Mouse (Mus musculus): Measurements from ENCODE around the gene Akap5.

Akap5 gene

DNA sequence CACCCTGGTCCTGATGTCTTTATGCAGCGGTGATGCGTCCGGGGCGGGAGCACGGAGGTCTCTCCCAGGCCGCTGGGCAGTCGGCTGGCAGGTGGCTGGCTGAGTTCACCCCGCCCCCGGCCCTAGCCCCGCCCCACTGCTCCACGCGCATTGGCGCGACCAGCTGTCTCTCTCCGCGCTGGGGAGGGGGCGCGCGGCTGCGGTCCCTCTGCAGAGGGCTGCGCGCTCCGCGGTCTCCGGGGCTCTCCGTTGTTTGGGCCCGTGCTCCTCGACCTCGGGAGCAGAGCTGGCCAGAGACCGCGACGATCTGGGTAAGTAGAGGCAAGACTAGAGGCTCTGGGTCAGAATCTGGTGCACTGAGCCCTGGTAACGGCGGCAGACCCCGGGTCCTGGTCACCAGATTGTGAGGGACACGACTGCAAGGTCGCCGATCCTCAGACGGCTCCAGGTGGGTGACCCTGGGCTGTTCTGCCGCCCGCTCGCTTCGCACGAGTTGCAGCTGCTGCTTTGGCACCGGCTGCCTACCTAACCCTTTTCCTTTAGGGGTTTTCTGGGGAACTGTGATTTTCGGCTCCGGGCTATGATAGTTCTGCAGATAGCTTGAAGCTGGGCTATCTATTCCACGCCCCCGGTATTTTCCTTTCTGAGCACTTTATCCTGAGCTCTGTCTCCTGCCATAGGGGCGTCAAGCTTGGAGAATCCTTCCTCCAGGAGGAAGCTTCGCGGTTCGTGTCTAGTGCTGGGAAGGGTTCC lies at the start of gene Akap5:
TSS of gene Akap5 (plus strand) at position 213 of the 753 bp plus-strand sequence.
- in situ Hi-C loops (cut with MboI; ENCODE audit: unreplicated experiment in 2 of 2), result no loop called here

DNA sequence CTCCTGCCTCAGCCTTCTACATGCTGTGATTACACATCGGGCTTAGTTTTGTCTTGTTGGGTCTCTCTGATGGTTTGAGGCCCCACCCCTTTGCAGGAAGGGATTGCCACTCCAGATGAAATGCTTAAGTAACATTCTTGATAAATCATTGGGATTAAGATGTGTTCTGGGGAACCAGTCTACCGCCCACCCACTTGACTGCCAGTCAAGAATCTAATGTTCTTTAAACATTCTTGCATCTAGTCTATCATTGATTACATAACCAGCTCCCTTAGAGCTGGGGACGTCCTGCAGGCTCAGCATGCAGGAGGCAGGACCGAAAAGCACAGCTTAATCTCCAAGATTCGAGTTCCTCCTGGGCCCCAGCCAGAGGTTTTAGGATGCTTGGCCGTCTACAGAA lies 46.5 kb upstream of the Akap5 start:
- in situ Hi-C loops (cut with MboI; ENCODE audit: unreplicated experiment in 2 of 2), result loop anchor here in 1 of 2 experiments (25.0 kb wide), 1 partner anchor 484 kb away; the partner anchor contains the start of genes Churc1 and Fntb

DNA sequence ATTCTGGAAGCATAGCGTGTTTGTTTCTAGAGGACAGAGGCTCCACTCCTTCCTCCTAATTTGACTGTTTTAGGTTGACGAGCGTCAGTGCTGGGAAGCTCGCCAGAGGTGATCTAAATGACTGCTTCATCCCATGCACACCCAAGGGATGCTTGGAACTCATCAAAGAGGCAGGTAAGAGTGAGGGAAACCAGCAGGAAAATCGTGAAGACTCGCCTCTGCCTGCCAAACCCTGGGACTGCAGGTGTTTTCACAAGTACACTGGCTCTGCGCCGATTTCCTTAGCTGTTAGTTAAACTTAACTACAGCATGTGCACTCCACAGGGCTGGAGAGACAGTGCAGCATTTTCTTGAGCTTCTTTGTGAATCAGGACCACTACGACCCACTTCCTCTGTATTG lies 44.1 kb upstream of the Akap5 start:
- in situ Hi-C loops (cut with MboI; ENCODE audit: unreplicated experiment in 2 of 2), result loop anchor here in 1 of 2 experiments (25.0 kb wide), 1 partner anchor 482 kb away; the partner anchor contains the start of genes Churc1 and Fntb

DNA sequence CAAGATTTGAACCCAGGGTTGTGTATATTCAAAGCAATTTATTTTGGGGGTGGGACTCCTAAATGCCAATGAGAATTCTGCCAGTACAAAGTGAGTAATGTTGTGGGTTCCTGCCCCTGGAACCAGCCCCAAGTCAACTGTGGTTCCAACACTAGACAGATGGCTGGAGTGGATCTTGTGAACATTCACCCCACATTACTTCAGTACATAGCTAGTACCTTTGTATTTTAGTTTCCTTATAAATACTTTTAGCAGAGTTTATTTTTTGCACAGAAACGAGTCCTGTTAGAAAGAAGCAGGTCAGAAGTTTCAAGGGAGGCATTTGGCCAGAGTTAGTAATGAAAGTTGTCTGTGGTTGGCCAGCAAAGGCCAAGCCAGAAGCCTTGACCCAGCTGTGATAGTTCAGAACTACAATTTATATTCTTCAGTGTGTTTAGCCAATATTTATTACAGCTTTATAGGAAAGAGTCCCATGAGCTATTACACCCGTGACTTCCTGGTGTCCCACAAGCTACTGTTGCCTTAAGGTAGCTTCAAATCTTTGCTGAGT lies 43.5 kb upstream of the Akap5 start:
- in situ Hi-C loops (cut with MboI; ENCODE audit: unreplicated experiment in 2 of 2), result loop anchor here in 1 of 2 experiments (25.0 kb wide), 1 partner anchor 481 kb away; the partner anchor contains the start of genes Churc1 and Fntb

DNA sequence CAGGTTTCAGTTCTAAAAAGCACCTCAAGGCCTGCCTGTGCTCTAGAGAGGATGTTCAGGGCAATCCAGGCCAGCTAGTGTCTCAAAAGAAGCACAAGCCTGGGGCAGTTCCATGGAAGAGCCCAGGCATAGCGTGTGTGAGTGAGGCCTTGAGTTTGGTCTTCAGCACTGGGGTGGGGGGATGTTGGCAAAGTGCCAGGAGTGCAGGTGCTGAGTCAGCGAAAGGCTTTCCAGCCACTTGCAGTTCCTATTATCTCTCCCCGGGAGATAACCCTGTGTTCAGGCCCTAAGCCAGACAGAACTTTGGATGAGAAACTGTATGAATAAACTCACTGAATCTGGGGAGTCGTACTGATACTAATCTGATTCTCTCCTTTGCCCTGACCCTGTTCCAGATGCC lies 42.6 kb upstream of the Akap5 start:
- in situ Hi-C loops (cut with MboI; ENCODE audit: unreplicated experiment in 2 of 2), result loop anchor here in 1 of 2 experiments (25.0 kb wide), 1 partner anchor 480 kb away; the partner anchor contains the start of genes Churc1 and Fntb

DNA sequence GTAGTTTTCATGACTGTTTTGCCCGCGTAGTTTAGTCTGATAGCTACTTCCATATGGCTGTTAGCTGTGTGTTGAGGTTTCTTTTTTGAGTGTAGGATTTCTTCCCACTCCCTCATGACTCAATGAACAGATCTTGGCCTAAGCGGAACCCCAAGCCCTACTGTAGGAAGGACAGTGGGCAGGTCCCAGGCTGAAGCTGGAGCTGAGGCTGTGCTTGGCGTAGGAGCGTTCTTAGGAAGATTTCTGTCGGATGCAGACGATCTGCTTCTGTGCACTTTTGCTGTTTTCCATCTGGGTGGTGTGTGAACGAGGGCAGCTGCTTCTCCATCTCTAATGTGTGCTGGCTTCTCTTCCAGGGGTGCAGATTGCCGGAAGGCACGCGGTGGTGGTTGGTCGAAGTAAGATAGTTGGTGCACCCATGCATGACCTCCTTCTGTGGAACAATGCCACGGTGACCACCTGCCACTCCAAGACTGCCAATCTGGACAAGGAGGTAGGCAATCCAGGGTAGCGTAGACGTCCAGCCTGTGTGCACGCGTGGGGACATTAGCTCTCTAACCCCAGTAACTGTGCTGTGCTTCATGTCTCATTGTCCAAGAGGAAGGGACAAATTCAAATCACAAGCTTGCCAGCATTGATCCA lies 42.0 kb upstream of the Akap5 start:
- in situ Hi-C loops (cut with MboI; ENCODE audit: unreplicated experiment in 2 of 2), result loop anchor here in 1 of 2 experiments (25.0 kb wide), 1 partner anchor 480 kb away; the partner anchor contains the start of genes Churc1 and Fntb

DNA sequence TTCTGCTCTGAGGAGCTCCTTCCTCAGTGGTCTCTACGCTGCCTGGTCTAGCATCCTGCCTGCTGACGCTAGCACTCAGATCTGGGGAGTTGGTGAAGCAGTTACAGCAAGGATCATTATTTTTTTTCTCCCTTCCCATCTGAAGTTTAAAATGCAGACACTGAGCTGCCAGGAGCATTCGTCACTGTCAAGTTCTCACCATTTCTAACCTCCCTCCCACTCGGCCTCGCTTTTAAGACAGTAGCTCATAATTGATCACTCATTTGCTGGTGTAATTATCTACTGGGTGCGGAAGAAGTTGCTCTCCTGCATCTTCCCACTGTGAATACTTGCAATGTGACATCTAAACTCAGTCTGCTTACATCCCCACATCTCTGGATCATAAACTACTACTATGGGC lies 39.3 kb upstream of the Akap5 start:
- in situ Hi-C loops (cut with MboI; ENCODE audit: unreplicated experiment in 2 of 2), result loop anchor here in 1 of 2 experiments (25.0 kb wide), 1 partner anchor 477 kb away; the partner anchor contains the start of genes Churc1 and Fntb

DNA sequence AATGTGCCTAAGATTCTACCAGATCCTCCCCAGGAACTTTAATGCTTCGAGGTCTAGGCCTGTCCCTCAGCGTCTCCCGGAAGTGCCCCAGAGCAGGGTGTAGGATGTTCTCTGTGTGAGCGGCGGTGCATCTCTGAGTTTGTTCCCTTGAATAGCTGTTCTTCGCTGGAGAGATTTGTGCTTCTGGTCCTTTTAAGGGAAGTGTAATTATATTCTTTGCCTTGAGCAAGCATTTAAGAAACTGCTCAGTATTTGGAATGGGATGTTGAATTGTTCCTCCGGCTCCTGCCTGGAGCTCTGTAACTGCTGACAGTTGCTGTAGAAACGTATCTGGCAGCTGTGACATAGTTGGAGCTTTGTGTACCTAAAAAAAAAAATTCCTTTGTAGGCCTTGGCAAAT lies 36.7 kb upstream of the Akap5 start:
- in situ Hi-C loops (cut with MboI; ENCODE audit: unreplicated experiment in 2 of 2), result loop anchor here in 1 of 2 experiments (25.0 kb wide), 1 partner anchor 474 kb away; the partner anchor contains the start of genes Churc1 and Fntb

DNA sequence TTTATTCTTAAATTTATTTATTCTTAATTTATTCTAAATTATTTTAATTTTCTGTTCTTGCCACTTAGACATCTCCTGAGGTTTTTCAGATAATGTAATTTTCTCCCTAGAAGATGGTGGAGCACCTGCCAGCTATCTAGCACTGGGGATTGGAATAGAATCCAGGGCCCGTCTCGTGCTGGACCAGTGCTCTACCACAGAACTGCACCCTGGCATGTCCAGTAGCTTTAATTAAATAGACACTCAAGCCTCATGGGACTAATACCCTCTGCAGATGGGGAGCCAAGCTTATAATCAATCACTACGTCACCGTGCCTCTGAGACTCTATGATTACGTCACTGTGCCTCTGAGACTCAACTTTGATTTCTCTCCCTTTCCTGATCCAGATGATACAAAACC lies 36.2 kb upstream of the Akap5 start:
- in situ Hi-C loops (cut with MboI; ENCODE audit: unreplicated experiment in 2 of 2), result loop anchor here in 1 of 2 experiments (25.0 kb wide), 1 partner anchor 474 kb away; the partner anchor contains the start of genes Churc1 and Fntb

DNA sequence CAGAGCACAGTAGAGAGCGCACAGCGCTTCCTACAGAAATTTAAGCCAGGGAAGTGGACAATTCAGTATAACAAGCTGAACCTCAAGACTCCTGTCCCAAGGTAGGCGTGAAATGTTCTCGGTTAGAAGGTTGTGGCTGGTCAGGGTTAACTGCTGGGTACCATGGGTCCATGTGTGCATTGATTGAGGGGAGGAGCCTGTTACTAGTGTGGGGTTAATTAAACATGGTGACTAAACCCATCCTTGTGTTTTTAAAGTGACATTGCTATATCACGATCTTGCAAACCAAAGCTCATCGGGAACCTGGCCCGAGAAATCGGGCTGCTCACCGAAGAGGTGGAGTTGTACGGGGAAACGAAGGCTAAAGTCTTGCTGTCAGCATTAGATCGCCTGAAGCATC lies 35.3 kb upstream of the Akap5 start:
- in situ Hi-C loops (cut with MboI; ENCODE audit: unreplicated experiment in 2 of 2), result loop anchor here in 1 of 2 experiments (25.0 kb wide), 1 partner anchor 473 kb away; the partner anchor contains the start of genes Churc1 and Fntb

DNA sequence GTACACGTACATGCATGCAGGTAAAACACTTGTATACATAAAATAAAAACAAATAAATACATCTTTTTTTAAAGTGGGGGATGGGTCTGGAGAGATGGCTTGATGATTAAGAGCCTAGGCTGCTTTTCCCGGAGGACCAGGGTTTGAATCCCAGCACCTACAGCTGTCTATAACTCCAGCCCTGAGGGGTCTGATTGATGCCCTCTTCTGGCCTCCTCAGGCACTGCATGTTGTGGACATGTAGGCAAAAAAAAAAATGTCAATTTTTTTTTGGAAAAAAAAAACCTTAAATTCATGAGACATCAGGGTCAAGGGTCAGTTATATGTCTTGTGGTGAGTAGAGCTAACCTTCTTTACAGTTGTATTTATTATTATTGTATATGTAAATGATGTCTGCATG lies 34.4 kb upstream of the Akap5 start:
- in situ Hi-C loops (cut with MboI; ENCODE audit: unreplicated experiment in 2 of 2), result loop anchor here in 1 of 2 experiments (25.0 kb wide), 1 partner anchor 472 kb away; the partner anchor contains the start of genes Churc1 and Fntb

DNA sequence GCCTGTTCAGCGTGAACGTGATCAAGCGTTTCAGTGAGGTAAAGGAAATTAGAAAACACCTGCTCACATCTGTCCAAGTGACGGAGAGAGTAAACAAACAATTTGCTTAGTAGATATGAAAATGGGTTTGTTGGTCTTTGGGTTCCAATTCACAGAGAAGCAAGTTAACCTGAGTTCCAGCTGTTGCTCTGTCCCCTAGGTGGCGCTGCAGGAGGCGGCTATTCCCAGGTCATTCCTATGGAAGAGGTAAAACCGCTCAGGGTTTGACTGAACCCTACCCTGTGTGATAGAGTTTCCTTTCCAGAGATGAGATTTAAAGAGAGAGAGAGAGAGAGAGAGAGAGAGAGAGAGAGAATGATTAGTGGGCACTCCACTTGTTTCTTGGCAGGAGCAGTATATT lies 31.5 kb upstream of the Akap5 start:
- in situ Hi-C loops (cut with MboI; ENCODE audit: unreplicated experiment in 2 of 2), result loop anchor here in 1 of 2 experiments (25.0 kb wide), 1 partner anchor 469 kb away; the partner anchor contains the start of genes Churc1 and Fntb

DNA sequence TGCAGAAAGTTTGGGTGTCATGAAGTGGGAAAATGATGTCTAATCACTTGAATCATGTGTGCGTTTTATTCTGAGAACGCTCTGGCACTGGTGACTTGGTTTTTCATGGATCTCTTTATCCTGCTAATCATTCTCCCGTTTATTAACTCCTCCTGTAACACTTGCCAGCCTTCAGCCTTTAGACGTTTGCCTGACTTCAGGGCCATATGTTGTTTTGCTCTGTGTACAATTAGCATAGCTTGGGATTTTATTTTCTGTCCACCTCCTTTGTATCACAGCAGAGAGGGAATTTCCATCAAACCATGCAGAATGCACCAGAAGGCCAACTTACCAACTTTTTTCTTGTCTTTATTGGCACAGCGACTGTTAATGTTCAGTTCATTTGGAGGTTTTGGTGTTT lies 26.9 kb upstream of the Akap5 start:
- in situ Hi-C loops (cut with MboI; ENCODE audit: unreplicated experiment in 2 of 2), result loop anchor here in 1 of 2 experiments (25.0 kb wide), 1 partner anchor 464 kb away; the partner anchor contains the start of genes Churc1 and Fntb

DNA sequence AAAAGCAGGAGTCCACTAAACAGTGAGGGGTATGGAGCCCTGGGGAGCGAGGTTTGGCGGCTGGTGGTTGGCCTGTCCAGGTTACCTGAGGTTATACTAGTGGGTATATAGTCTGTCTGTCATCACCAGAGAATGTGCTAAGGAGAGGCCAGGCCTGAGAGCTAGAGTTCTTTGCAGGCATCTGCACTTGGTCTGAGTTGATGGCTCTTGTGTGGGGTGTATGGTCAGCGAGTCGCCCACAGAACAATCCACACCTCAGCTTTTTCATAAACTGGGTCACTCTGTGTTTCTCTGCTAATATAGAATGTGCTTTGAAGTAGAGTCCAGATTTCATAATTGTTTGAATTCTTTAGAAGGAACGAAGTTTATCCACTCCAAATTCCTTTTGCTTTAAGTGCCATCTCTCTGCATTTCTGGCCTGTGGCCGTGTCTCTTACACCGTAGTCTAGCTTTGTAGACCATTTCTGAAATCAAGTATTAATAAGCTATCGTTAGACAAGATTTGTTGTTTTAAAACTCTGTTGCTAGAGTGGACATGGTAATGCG lies 25.3 kb upstream of the Akap5 start:
- in situ Hi-C loops (cut with MboI; ENCODE audit: unreplicated experiment in 2 of 2), result loop anchor here in 1 of 2 experiments (25.0 kb wide), 1 partner anchor 463 kb away; the partner anchor contains the start of genes Churc1 and Fntb

DNA sequence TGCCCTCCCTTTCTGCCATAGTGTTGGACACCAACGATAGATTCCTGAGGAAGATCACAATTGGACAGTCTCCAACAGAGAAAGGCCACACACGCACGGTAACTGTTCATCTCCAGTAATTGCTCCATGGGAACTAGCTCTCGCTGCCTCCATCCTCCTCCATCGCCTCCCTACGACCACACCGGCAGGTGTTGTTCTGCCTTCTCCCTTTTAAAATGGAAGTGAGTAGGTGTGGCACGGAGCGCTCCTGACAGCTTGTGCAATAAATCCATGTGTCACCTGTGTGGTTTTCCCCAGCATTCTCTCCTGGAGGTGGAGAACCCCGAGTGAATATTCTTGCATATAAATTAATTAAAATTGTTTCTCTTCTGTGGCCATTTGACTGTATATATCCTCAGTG lies 24.3 kb upstream of the Akap5 start:
- in situ Hi-C loops (cut with MboI; ENCODE audit: unreplicated experiment in 2 of 2), result no loop called here

DNA sequence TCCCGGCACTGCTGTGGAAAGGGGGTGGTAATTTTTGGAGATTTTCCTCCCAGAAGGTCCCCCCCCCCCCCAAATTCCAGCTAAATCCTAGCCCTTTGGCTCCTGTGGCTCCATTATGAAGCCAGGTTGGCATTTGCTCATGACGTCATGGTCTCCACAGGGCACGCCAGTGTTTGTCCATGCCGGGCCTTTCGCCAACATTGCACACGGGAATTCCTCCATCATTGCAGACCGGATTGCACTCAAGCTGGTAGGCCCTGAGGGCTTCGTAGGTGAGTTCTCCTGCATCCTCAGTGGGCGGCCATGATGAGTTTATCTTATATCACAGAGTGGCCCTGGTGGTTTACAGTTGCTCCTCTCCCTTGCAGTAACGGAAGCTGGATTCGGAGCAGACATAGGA lies 21.2 kb upstream of the Akap5 start:
- in situ Hi-C loops (cut with MboI; ENCODE audit: unreplicated experiment in 2 of 2), result no loop called here

DNA sequence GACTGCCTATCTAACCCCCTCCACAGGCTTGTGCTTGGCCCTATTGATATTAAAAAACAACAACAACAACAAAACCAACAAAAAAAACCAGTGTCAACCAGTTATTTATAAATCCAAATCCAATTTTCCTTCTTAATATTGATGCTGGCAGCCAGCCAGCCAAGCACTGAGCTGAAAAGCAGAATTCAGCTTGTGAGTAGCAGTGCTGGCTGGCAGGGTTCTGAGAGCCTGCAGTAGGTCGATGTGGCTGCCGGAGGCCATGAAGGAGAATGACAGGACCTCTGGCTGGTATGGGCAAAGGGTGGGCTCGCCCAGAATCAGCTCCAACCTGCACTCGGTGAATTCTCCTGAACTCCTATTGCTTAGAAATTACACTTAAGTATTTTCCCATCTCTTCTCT lies 20.5 kb upstream of the Akap5 start:
- in situ Hi-C loops (cut with MboI; ENCODE audit: unreplicated experiment in 2 of 2), result no loop called here

DNA sequence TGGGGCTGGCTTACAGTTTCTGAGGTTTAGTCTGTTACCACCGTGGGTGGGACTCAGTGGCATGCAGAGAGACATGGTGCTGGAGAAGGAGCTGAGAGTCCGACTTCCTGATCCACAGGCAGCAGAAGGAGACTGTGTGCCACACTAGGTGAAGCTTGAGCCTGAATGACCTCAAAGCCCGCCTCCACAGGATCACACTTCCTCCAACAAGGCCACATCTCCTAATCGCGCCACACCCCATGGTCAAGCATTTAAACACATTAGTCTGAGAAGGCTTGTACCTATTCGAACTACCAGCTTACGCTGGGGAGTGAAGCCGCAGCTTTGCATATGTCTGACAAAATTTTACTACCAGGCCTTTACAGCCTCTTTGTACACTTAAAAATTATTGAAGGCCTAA lies 19.6 kb upstream of the Akap5 start:
- in situ Hi-C loops (cut with MboI; ENCODE audit: unreplicated experiment in 2 of 2), result no loop called here

DNA sequence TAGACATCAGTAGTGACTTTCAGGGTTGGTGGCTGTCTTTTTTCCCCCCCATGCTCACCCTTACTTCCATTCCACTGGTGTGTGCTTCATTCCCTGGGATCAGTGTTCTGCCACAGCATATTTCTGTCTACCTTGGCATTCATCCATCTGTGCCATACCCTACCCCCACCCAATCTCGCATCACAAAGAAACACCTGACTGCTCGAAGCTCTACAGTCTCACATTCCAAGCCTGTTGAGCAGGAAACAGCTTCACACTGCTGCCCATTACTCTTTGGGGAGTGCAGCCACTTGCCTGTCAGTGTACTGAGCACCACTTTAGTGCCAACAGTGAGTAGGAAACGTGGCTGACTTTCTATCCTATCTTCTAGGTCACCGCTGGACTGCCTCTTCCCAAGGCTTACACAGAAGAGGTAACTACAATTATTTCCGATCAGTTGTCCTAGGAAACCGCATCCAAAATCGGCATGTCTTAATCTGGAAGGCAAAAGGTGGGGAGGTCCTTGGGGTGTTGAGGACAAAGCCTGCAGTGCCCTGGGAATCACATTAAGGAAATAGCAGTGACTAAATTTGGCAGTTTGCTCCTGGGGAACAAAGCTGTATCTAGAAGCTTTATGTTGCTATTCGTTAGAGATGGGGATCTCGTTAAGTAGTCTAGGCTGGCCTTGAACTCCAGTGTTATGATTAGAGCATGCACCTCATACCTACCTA lies 17.7 kb upstream of the Akap5 start:
- in situ Hi-C loops (cut with MboI; ENCODE audit: unreplicated experiment in 2 of 2), result no loop called here

DNA sequence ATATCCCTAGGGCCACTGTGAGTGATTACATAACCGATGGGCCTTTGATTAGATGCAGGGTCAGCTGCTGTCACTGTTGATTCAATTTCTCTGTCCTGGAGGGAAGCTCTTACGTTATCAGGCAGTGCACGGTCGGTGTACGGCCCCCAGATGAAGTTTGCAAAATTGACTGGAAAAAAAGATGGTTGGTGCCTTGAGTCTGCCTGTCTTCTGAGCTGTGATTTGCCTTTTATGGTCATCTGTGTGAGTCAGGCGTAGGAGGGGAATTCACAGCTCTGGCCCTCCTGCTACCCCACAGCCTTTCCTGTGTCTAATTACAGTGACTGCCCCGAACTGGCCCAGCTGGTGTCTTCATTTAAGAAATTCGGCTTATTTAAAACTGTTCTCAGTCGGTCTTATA lies 16.7 kb upstream of the Akap5 start:
- in situ Hi-C loops (cut with MboI; ENCODE audit: unreplicated experiment in 2 of 2), result no loop called here

Measured in v-Abl transformed pro-B cells (cell line).